Mouse (Mus musculus) intestine, embryonic 15.5 days (tissue): ENCODE results near the gene Hist1h2bh. TPM values are rescaled to one million over a fixed set of nuclear protein-coding genes. Genes with fewer than 3 reads are reported as not detected.
"Not testable (repeated sequence)": the region's sequence is repeated elsewhere in the genome, so short reads cannot be mapped to it uniquely, and the experiment has no call there.

Experiments used
- ATAC-seq: fragments of 200-750 bp; cut with Nextera tagmentation; 2 replicates; pipeline ENCODE4 v1.8.0; 2017; ENCODE audit warnings: moderate TSS enrichment, moderate library complexity
- H3K27ac ChIP-seq: fragments of 300-500 bp; sonication (generic); 2 replicates; pipeline ENCODE4 v1.5.1; 2015; ENCODE audit warnings: mild to moderate bottlenecking, inconsistent platforms
- H3K27me3 ChIP-seq: fragments of 300-500 bp; sonication (generic); replicated peaks from 2 replicates; pipeline ENCODE4 v1.6.1; 2015; ENCODE audit warnings: inconsistent platforms
- H3K36me3 ChIP-seq: fragments of 300-500 bp; sonication (generic); 2 replicates; pipeline ENCODE4 v1.6.1; 2015; ENCODE audit warnings: inconsistent platforms
- H3K4me1 ChIP-seq: fragments of 300-500 bp; sonication (generic); replicated peaks from 2 replicates; pipeline ENCODE4 v1.6.1; 2015; ENCODE audit warnings: inconsistent platforms
- H3K4me2 ChIP-seq: fragments of 300-500 bp; sonication (generic); replicated peaks from 2 replicates; pipeline ENCODE4 v1.6.1; 2015; ENCODE audit warnings: mild to moderate bottlenecking, inconsistent platforms
- H3K4me3 ChIP-seq: fragments of 300-500 bp; sonication (generic); replicated peaks from 2 replicates; pipeline ENCODE4 v1.5.1; 2015; ENCODE audit warnings: inconsistent platforms
- H3K9ac ChIP-seq: fragments of 300-500 bp; sonication (generic); 2 replicates; pipeline ENCODE4 v1.6.1; 2015; ENCODE audit warnings: inconsistent platforms
- H3K9me3 ChIP-seq: fragments of 300-500 bp; sonication (generic); 2 replicates; pipeline ENCODE4 v1.6.1; 2016; ENCODE audit warnings: inconsistent platforms
- WGBS: fragments of 180-500 bp; shearing (Covaris S2); methylation state at CpG from one replicate; pipeline ENCODE4 v1.1.7; 2015; 5-methylcytosine and 5-hydroxymethylcytosine counted together
- polyA plus RNA-seq: library from polyadenylated mRNA; unstranded; fragments of >200 nt; fragmentation: Nextera tagmentation; extraction: Ambion mirVana; gene quantifications from 2 replicates; pipeline ENCODE4 v1.2.1, GENCODE M21; 2015

The Hist1h2bh gene
- polyA plus RNA-seq, 1 experiment from 2014 or later, result 1.1 TPM

DNA sequence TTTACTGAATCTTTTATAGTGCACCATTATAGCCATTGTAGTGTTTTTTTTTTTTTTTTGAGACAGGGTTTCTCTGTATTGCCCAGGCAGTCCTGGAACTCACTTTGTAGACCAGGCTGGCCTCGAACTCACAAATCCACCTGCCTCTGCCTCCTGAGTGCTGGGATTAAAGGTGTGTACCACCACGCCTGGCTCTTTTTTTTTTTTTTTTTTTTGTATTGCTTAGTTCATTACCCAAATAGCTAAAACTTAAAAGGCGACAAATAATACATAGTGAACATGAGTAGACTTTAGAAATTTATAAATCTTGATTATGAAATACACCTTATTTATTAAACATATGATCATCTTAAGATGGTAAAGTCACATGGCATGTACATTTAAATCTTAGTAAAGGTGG, 1.7 kb downstream of the Hist1h2bh start:
- Histone ChIP-seq H3K36me3 (no peaks in the 10 kb centered on the region), H3K9ac (no peak overlapping the region), H3K27me3 (no peaks in the 10 kb centered on the region), H3K9me3 (no peaks in the 10 kb centered on the region), H3K27ac (no peak overlapping the region), H3K4me2 (no peak overlapping the region), H3K4me1 (0 out of 2 replicates have a peak, but pooled peaks cover 3% of the 10 kb centered on the region), H3K4me3 (no peak overlapping the region)
- 85% methylated on average over 3 of the region's 3 CpGs for WGBS
- ATAC-seq, result no peak

DNA sequence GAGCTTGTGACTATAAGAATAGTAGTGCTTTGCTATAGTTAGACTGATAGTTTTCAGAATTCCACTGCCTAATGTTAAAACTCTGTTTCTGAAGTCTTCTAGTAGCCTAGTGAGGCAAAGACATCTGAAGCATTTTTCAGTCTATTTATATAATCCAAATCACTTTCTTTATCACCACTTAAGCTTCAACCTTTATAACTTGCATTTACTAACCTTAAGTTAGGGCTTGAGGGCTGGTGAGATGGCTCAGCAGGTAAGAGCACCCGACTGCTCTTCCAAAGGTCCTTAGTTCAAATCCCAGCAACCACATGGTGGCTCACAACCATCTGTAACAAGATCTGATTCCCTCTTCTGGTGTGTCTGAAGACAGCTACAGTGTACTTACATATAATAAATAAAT, 3.4 kb downstream of the Hist1h2bh start:
- H3K9me3 ChIP-seq, H3K36me3 ChIP-seq, H3K4me2 ChIP-seq, H3K4me1 ChIP-seq, H3K4me3 ChIP-seq, H3K27me3 ChIP-seq, ATAC-seq, H3K27ac ChIP-seq, H3K9ac ChIP-seq: not testable (repeated sequence)
- 59% methylated on average over 1 of the region's 1 CpGs for WGBS

DNA sequence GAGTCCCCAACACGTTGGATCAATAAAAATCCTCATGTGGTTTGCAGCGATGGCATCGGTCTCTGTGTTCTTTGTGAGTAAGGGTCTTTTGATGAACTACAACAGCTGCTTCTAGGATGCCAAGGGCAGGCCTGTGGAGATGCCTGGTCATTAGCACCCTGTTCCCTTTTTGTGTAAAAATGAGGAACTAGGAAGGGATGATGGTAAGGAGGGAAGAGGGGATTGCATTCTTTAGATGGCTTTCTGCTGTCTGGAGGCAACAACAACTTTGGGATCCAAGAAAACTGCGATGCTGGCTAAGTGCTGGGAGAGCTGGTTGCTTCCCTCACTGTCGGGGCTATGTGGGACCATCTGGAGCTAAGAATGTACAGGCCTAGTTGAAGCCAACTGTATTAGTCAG, 4.9 kb downstream of the Hist1h2bh start:
- H3K27ac ChIP-seq, result no peak overlapping the region
- H3K4me3 ChIP-seq, result no peak overlapping the region
- H3K9ac ChIP-seq, result no peak overlapping the region
- H3K27me3 ChIP-seq, result no peaks in the 10 kb centered on the region
- H3K9me3 ChIP-seq, result no peaks in the 10 kb centered on the region
- 0 out of 2 replicates have a peak, but pooled peaks cover 7% of the 10 kb centered on the region for H3K4me1 ChIP-seq
- H3K4me2 ChIP-seq, result no peak overlapping the region
- no peaks in the 10 kb centered on the region for H3K36me3 ChIP-seq
- WGBS, result 73% methylated on average over 5 of the region's 5 CpGs
- ATAC-seq, result no peak

DNA sequence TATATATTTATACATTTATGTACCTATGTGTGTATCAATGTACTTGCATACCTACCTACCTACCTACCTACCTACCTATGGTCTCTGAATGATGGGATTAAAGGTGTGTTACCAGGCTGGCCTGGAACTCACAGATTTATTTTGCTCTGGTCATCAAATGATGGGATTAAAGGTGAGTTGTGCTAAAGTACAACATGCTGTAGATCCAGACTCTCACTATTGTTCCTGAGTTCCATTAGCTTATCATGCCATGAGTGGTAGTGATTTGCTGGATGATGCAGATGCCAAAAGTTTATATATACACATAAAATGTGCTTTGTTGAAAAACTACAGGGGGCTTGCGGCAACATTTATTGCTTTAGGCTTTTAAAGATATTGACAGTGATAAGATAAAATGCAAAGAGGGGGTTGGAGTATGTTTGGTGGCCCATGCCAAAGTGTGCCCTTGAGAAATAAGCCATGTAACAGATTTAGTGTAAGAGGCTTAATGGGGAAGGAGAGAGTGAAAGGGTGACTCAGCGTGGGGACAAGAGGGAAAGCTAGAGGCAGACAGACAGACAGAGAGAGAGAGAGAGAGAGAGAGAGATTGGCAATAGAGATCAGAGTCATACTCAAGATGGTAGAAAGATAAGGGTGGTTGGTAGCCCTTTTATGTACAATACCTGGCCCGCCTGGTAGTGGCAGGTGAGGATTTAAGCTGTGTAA, 6.0 kb downstream of the Hist1h2bh start:
- H3K4me1 ChIP-seq, result peaks cover 16% of the 10 kb centered on the region
- H3K9ac ChIP-seq, result no peak overlapping the region
- H3K4me3 ChIP-seq, result no peak overlapping the region
- ATAC-seq, result no peak
- H3K27ac ChIP-seq, result no peak overlapping the region
- no peaks in the 10 kb centered on the region for H3K36me3 ChIP-seq
- peak overlapping the region; percentile 69; the same call in 1 of the 2 replicates for H3K4me2 ChIP-seq
- WGBS, result 69% methylated on average over 3 of the region's 3 CpGs
- no peaks in the 10 kb centered on the region for H3K27me3 ChIP-seq
- no peaks in the 10 kb centered on the region for H3K9me3 ChIP-seq

DNA sequence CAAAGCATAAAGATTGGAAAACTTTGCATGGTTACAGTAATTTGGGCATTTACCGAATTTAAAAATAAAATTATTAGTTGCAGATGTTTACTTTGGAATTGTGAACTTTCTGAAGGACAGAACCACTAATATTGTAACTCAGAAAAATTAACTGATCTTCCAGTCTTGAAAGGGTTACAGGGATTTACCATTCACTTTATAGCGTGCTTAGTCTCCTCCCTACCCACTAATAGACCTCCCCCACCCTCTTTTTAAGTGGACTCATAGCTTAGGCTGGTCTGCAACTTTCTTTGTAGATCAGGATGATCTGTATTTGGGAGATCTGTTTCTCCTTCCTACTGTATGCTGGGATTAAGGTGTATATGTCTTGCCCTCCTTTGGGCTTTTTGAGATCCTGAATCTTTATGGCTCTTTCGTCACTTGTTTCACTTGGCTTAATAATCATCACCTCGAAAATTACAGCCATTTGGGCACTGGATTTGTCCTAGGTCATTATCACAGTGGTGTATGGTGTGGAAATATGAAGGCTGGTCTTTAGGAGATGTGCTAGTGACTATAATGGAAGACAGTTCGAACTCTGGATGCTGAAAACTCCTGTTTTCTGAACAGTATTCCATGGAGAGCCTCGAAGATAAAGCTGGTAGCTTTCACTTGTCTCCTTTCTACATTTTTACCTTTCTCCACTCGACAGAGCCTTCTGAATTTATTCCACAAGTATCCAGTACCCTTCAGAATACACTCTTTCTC, 6.9 kb downstream of the Hist1h2bh start:
- Histone ChIP-seq H3K36me3 (no peaks in the 10 kb centered on the region), H3K4me3 (peak overlapping the region; percentile 50), H3K9ac (peak overlapping the region; percentile 42), H3K4me2 (peak overlapping the region; percentile 69), H3K27me3 (no peaks in the 10 kb centered on the region), H3K9me3 (no peaks in the 10 kb centered on the region), H3K4me1 (peaks cover 17% of the 10 kb centered on the region), H3K27ac (peak overlapping the region; percentile 27)
- 14% methylated on average over 7 of the region's 7 CpGs for WGBS
- no peak for ATAC-seq

DNA sequence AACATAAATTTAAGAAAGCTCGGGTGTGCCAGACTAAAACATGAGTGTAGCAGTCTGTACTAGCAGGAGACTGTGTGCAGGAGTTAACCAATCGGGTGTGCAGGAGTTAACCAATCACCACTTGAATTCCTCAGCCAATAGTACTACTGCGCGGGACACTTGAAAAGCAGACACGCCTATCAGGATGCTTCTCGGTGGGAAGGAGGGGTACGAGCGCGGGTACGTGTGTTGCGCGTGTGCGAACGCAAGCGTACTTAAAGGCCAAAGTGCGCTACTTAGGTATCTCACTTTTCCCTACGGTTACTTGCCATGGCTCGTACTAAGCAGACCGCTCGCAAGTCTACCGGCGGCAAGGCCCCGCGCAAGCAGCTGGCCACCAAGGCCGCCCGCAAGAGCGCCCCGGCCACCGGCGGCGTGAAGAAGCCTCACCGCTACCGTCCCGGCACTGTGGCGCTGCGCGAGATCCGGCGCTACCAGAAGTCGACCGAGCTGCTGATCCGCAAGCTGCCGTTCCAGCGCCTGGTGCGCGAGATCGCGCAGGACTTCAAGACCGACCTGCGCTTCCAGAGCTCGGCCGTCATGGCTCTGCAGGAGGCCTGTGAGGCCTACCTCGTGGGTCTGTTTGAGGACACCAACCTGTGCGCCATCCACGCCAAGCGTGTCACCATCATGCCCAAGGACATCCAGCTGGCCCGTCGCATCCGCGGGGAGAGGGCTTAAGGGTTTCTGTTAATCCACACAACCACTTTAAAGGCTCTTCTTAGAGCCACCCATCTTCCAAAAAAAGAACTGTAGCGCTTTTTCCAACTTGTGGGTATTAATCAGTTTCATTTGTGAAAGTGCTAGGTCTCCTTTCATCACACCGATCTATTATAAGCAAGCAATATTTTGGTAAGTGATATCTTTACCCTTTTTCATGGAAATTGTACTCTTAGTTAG, 7.8 kb downstream of the Hist1h2bh start, which contains the start of gene Hist1h3g:
Gene Hist1h3g, plus strand, starts transcription at position 286 of the 939 bp plus-strand sequence.
- peak within 1 kb of the TSS; percentile 93 for H3K27ac ChIP-seq
- peak; percentile 90 for ATAC-seq
- under 1% methylated on average over 49 of the region's 62 CpGs for WGBS
- peak within 1 kb of the TSS; percentile 50 for H3K4me3 ChIP-seq
- peak within 1 kb of the TSS; percentile 53 for H3K9ac ChIP-seq
- not testable (repeated sequence) for H3K36me3 ChIP-seq, H3K27me3 ChIP-seq, H3K9me3 ChIP-seq
- peaks cover 15% of the 10 kb centered on the region for H3K4me1 ChIP-seq
- H3K4me2 ChIP-seq, result peak within 1 kb of the TSS; percentile 69

DNA sequence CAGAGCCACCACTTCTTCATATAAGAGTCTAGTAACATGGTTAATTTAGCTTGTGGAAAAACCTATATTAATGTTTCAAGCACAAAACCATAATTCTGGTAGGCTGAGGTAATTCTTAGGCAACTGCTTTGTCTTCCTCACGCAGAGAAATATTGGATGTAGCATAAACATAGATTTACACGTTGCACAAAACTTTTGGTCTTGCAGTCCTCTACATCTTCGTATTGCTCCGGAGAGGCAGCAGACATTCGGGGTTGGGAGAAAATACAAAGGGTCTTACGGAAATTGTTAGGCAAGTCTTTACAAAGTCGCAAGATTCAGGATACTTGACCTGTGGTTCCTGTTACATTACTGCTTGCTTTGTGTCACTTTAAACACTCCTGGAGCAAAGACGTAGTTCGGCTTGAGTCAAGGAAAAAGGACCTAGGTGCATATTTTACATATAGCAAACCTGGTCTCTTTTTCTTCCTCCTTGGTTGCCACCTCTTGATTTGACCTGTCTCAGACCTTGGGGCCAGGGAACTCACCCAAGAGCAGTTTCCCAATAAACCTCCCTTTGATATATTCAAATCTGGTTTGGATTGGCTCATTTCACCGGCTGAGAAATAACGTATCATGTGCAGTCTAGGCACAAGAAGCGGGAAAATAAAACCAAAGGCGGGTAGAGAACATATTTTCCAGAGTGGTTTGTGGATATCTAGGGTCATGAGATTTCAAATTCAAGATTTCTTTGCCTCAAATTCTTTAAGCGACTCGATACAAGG, 8.6 kb downstream of the Hist1h2bh start:
- peak; percentile 32 for ATAC-seq
- peak overlapping the region; percentile 50 for H3K4me3 ChIP-seq
- WGBS, result under 1% methylated on average over 15 of the region's 15 CpGs

DNA sequence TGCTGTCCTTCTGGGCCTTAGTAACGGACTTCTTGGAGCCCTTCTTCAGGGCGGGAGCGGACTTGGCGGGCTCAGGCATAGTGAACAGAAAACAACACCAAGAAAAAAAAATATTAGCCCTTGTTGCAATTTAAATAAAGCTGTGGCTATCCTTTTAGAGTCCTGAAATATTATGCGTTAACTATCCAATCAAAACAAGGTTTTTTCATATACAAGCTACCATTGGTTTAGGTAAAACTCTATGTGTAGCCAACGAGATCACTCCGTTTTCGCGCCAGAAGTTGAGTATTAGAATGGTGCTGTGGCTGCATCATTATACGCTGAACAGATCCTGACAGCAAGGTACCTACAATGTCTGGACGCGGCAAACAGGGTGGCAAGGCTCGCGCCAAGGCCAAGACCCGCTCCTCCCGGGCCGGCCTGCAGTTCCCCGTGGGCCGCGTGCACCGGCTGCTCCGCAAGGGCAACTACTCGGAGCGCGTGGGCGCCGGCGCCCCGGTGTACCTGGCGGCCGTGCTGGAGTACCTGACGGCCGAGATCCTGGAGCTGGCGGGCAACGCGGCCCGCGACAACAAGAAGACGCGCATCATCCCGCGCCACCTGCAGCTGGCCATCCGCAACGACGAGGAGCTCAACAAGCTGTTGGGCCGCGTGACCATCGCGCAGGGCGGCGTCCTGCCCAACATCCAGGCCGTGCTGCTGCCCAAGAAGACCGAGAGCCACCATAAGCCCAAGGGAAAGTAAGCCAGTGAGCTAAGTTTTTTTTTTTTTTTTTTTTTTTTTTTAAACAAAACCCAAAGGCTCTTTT, 9.4 kb downstream of the Hist1h2bh start, which contains the start of gene Hist1h2af:
Gene Hist1h2af, plus strand, starts transcription at position 347 of the 808 bp plus-strand sequence.
- H3K9me3 ChIP-seq, H3K36me3 ChIP-seq, H3K27me3 ChIP-seq: not testable (repeated sequence)
- H3K4me3 ChIP-seq, result peak within 1 kb of the TSS; percentile 50
- H3K27ac ChIP-seq, result peak within 1 kb of the TSS; percentile 93
- peak within 1 kb of the TSS; percentile 41 for H3K9ac ChIP-seq
- ATAC-seq, result peak; percentile 57
- H3K4me2 ChIP-seq, result peak within 1 kb of the TSS; percentile 69
- under 1% methylated on average over 27 of the region's 53 CpGs for WGBS
- H3K4me1 ChIP-seq, result peaks cover 15% of the 10 kb centered on the region

More for the DNA sequence above, 8.6 kb downstream of the Hist1h2bh start:
- no peaks in the 10 kb centered on the region for H3K27me3 ChIP-seq
- H3K27ac ChIP-seq, result peak overlapping the region; percentile 93
- no peaks in the 10 kb centered on the region for H3K36me3 ChIP-seq
- H3K9ac ChIP-seq, result peak overlapping the region; percentile 31
- peak overlapping the region; percentile 69 for H3K4me2 ChIP-seq
- H3K9me3 ChIP-seq, result no peaks in the 10 kb centered on the region
- peaks cover 15% of the 10 kb centered on the region for H3K4me1 ChIP-seq

DNA sequence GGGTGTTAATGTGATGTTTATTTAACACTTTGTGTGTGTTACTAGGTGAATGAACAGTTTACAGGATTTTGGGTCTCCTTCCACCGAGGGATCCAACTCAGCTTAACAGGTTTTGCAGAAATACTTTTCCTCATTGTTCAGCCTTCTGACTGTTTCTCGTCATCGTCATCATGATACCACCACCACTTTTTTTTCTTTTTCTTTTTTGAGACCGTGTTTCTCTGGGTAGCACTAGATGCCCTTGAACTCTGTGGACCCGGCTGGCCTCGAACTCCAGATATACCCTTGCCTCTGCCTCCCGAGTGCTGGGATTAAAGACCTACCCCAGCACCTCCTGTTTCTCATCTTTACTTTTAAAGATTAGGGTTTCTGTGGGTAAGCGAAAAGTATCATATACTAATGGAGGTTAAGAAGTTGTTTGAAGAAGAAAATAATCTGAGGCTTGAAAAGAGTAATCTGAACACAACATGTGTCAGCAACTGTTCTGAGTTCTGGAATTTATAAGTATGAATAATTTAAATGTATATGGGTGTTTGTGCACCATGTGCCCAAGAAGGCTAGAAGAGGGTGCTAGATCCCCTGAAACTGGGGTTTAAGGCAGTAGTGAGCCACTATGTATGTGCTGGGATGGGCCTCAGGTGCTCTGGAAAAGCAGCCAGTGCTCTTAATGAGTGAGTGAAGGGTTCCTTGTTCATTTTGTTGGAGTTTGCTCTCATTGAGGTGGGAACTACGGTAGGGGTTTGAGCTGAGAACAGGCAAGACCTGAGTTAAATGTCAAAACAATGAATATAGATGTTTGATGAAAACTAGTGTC, 10.7 kb downstream of the Hist1h2bh start:
- no peak for ATAC-seq
- Histone ChIP-seq H3K27me3 (no peaks in the 10 kb centered on the region), H3K36me3 (no peaks in the 10 kb centered on the region), H3K4me3 (peak overlapping the region; percentile 39), H3K9me3 (no peaks in the 10 kb centered on the region), H3K9ac (peak overlapping the region; percentile 45), H3K4me1 (peaks cover 15% of the 10 kb centered on the region), H3K4me2 (peak overlapping the region; percentile 69), H3K27ac (peak overlapping the region; percentile 93)
- WGBS, result 22% methylated on average over 9 of the region's 9 CpGs
